Mouse (Mus musculus) hindbrain, embryonic 14.5 days (tissue): ENCODE data around the gene Rab25. TPM values are rescaled to one million over a fixed set of nuclear protein-coding genes. Genes with fewer than 3 reads are reported as not detected.

ENCODE experiments used
- ATAC-seq: fragments of 200-750 bp; cut with Nextera tagmentation; 2 replicates; pipeline ENCODE4 v1.8.0; 2017; ENCODE audit warnings: moderate number of reproducible peaks, mild to moderate bottlenecking, moderate TSS enrichment, moderate library complexity; ENCODE audit not compliant: low FRiP score
- DNase-seq: peaks from one replicate; pipeline ENCODE4 v3.0.0-alpha.2; 2015; ENCODE audit warnings: low spot score
- H3K27ac ChIP-seq: fragments of 300-500 bp; sonication (generic); 2 replicates; pipeline ENCODE4 v1.5.1; 2014; ENCODE audit warnings: mild to moderate bottlenecking, moderate library complexity
- H3K27me3 ChIP-seq: fragments of 300-500 bp; sonication (generic); 2 replicates; pipeline ENCODE4 v1.6.1; 2014; ENCODE audit warnings: mild to moderate bottlenecking, low read length, mixed read lengths; ENCODE audit not compliant: control insufficient read depth, insufficient read depth
- H3K36me3 ChIP-seq: fragments of 300-500 bp; sonication (generic); replicated peaks from 2 replicates; pipeline ENCODE4 v1.6.1; 2014; ENCODE audit not compliant: control insufficient read depth, insufficient read depth
- H3K4me1 ChIP-seq: fragments of 300-500 bp; sonication (generic); replicated peaks from 2 replicates; pipeline ENCODE4 v1.6.1; 2014; ENCODE audit warnings: antibody characterized with exemption, low read length, mixed read lengths; ENCODE audit not compliant: control insufficient read depth, insufficient read depth
- H3K4me2 ChIP-seq: fragments of 300-500 bp; sonication (generic); replicated peaks from 2 replicates; pipeline ENCODE4 v1.6.1; 2014; ENCODE audit warnings: mild to moderate bottlenecking, moderate library complexity
- H3K4me3 ChIP-seq: fragments of 300-500 bp; sonication (generic); replicated peaks from 2 replicates; pipeline ENCODE4 v1.5.1; 2014; ENCODE audit warnings: mild to moderate bottlenecking, low read length
- H3K9ac ChIP-seq: fragments of 300-500 bp; sonication (generic); 2 replicates; pipeline ENCODE4 v1.6.1; 2014
- H3K9me3 ChIP-seq: fragments of 300-500 bp; sonication (generic); 2 replicates; pipeline ENCODE4 v1.6.1; 2016; ENCODE audit warnings: low read length; ENCODE audit not compliant: control insufficient read depth
- WGBS: fragments of 180-500 bp; shearing (Covaris S2); extraction: QIAGEN DNeasy Blood & Tissue Kit; methylation state at CpG from one replicate; pipeline ENCODE4 v1.1.7; 2014; 5-methylcytosine and 5-hydroxymethylcytosine counted together
- polyA plus RNA-seq: library from polyadenylated mRNA; unstranded; fragments of >200 nt; fragmentation: Nextera tagmentation; extraction: Ambion mirVana; gene quantifications from 2 replicates; pipeline ENCODE4 v1.2.1, GENCODE M21; 2014

Gene Rab25
- polyA plus RNA-seq, 1 experiment from 2014 or later: 0.20 TPM

DNA sequence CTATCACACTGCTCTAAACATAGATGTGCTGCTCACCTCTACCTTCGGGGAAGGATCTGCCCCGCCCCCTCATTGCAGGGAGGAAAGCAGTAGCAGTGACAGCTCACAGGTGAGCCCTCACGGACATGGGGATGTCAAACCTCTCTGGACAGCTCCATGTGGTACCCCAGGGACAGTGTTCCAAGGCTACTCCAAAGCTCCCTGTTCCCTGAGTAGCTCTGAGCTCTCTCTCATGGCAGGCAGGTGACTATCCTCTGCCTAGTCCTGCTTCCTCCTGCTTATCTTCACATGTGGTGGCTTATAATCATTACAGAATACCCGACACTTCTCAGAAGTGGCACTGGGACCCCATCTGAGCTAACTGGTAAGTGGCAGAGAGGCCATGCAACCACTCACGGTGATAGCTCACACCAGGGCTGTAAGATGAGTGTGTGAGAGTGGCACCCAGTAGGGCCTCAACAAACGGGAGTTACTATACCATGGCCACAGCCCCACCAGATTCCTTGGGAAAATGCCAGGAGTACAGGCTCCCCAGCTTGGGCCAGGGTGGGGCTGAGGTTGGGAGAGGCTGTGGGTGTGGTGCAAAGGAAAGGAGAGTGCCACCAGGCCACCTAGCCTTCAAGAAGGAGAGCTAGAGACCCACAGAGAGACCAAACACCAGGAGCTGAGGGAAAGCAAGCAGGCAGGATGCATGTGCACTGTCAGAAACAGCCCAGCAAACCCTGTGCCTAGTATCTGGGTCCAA lies 1.3 kb downstream of the Rab25 start:
- Histone ChIP-seq H3K4me2 (no peak overlapping the region), H3K4me1 (peaks cover 2% of the 10 kb centered on the region), H3K9ac (no peak overlapping the region), H3K36me3 (no peaks in the 10 kb centered on the region; the same call in 1 of the 2 replicates), H3K27me3 (no peaks in the 10 kb centered on the region), H3K27ac (no peak overlapping the region), H3K4me3 (no peak overlapping the region), H3K9me3 (no peaks in the 10 kb centered on the region)
- no peak for DNase-seq
- 83% methylated on average over 6 of the region's 6 CpGs for WGBS
- no peak for ATAC-seq

GRCm38 (mm10) chr3:88544955-88545591 lies 3.0 kb downstream of the Rab25 start:
- no peaks in the 10 kb centered on the region for H3K27me3 ChIP-seq
- H3K4me1 ChIP-seq: peaks cover 9% of the 10 kb centered on the region
- no peak overlapping the region for H3K4me2 ChIP-seq
- ATAC-seq: no peak
- H3K27ac ChIP-seq: no peak overlapping the region
- WGBS: 72% methylated on average over 20 of the region's 20 CpGs
- no peak overlapping the region for H3K9ac ChIP-seq
- peaks cover 15% of the 10 kb centered on the region for H3K36me3 ChIP-seq
- no peak for DNase-seq
- H3K9me3 ChIP-seq: no peaks in the 10 kb centered on the region
- H3K4me3 ChIP-seq: no peak overlapping the region

DNA sequence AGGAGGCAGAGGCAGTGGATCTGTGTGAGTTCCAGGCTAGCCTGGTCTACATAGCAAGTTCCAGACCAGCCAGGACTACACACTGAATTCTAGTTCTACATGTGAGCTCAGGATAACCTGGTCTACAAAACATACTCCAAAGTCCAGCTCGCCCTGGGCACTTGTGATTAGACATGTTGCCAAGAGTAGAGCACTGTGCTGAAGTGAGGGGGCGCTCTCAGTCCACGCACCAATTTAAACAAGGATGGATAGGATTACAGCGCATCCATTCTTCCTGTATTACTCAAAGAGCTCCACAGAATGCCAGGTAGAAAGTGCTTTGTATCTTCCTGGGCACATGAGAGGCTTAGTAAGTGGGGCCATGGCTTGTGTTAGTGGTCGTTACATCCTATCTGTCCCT lies 3.6 kb downstream of the Rab25 start:
- Histone ChIP-seq H3K4me1 (peaks cover 14% of the 10 kb centered on the region), H3K27ac (no peak overlapping the region), H3K9me3 (no peaks in the 10 kb centered on the region), H3K9ac (no peak overlapping the region), H3K4me3 (no peak overlapping the region), H3K27me3 (no peaks in the 10 kb centered on the region), H3K36me3 (peaks cover 19% of the 10 kb centered on the region), H3K4me2 (no peak overlapping the region)
- DNase-seq (no peak), ATAC-seq (no peak)
- whole genome bisulfite sequencing: 44% methylated on average over 5 of the region's 5 CpGs

DNA sequence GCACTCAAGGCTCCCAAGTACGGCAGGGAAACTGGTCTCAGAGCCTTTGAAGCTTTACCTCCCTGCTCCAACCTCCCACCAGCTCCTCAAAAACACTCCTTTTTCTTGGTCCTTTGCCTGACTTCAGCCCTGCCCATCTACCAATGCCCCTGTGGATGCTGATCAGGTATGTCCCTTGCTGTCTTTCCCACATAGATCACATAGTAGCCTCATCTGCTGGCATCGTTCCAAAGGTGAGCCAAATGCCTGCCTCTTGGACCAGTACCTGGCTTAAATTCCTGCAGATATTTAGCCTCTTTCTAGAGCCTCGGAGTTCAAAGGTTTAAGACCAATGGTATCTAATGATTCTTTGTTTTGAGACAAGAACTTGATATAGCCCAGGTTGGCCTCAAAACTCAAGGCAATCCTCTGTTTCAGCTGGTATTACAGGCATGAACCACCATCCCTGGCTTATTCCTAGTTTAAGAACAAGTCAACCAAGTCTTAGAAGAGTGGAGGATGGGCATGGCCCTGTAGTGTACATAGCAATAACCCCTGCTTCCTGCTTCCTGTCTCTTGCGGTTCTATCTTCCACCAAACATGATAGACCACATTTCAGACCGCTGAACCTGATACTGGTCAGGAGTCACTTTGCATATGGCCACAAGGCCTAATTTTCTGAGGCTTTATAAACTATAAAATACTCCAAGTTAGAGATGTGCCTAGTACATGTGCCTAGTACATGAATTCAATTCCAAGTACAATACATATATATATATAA lies 4.3 kb downstream of the Rab25 start:
- H3K4me1 ChIP-seq: peaks cover 18% of the 10 kb centered on the region
- no peak overlapping the region for H3K4me2 ChIP-seq
- no peak overlapping the region for H3K9ac ChIP-seq
- ATAC-seq (no peak), DNase-seq (no peak)
- no peak overlapping the region for H3K4me3 ChIP-seq
- peaks cover 24% of the 10 kb centered on the region for H3K36me3 ChIP-seq
- 74% methylated on average over 5 of the region's 5 CpGs for WGBS
- no peaks in the 10 kb centered on the region for H3K9me3 ChIP-seq
- no peak overlapping the region for H3K27ac ChIP-seq
- no peaks in the 10 kb centered on the region for H3K27me3 ChIP-seq

GRCm38 (mm10) chr3:88543174-88543573 lies 4.9 kb downstream of the Rab25 start:
- no peaks in the 10 kb centered on the region for H3K9me3 ChIP-seq
- H3K4me1 ChIP-seq: peaks cover 25% of the 10 kb centered on the region
- H3K4me3 ChIP-seq: no peak overlapping the region
- no peak for DNase-seq
- peaks cover 30% of the 10 kb centered on the region for H3K36me3 ChIP-seq
- H3K9ac ChIP-seq: no peak overlapping the region
- no peak overlapping the region for H3K27ac ChIP-seq
- no peak for ATAC-seq
- no peak overlapping the region for H3K4me2 ChIP-seq
- WGBS: 82% methylated on average over 8 of the region's 8 CpGs
- no peaks in the 10 kb centered on the region for H3K27me3 ChIP-seq

- H3K9me3 ChIP-seq: no peaks in the 10 kb centered on the region
- H3K36me3 ChIP-seq: peaks cover 37% of the 10 kb centered on the region
- no peaks in the 10 kb centered on the region for H3K27me3 ChIP-seq
- DNase-seq (no peak), ATAC-seq (no peak)
- 74% methylated on average over 4 of the region's 4 CpGs for WGBS
- peaks cover 31% of the 10 kb centered on the region for H3K4me1 ChIP-seq
- no peak overlapping the region for H3K9ac ChIP-seq
- H3K4me2 ChIP-seq: no peak overlapping the region
- H3K4me3 ChIP-seq: no peak overlapping the region
- 0 out of 2 replicates have a peak overlapping the region, but pooled peaks have one; percentile 41 for H3K27ac ChIP-seq
Measured at GRCm38 (mm10) chr3:88542486-88542885, 5.6 kb downstream of the Rab25 start.

- Histone ChIP-seq H3K27ac (0 out of 2 replicates have a peak overlapping the region, but pooled peaks have one; percentile 41), H3K9ac (no peak overlapping the region), H3K4me1 (peaks cover 38% of the 10 kb centered on the region), H3K27me3 (no peaks in the 10 kb centered on the region), H3K36me3 (peaks cover 44% of the 10 kb centered on the region), H3K9me3 (no peaks in the 10 kb centered on the region), H3K4me3 (no peak overlapping the region), H3K4me2 (no peak overlapping the region)
- ATAC-seq (peak; percentile 35), DNase-seq (no peak)
- 47% methylated on average over 6 of the region's 7 CpGs for WGBS
Measured at GRCm38 (mm10) chr3:88541622-88542401, 6.3 kb downstream of the Rab25 start.

GRCm38 (mm10) chr3:88540085-88540484 lies 8.0 kb downstream of the Rab25 start:
- H3K4me3 ChIP-seq: no peak overlapping the region
- peak overlapping the region; percentile 70; the same call in 1 of the 2 replicates for H3K27ac ChIP-seq
- H3K4me2 ChIP-seq: 0 out of 2 replicates have a peak overlapping the region, but pooled peaks have one; percentile 3
- H3K27me3 ChIP-seq: no peaks in the 10 kb centered on the region
- no peaks in the 10 kb centered on the region for H3K9me3 ChIP-seq
- H3K9ac ChIP-seq: peak overlapping the region; percentile 34; the same call in 1 of the 2 replicates
- peaks cover 55% of the 10 kb centered on the region for H3K4me1 ChIP-seq
- ATAC-seq: no peak
- WGBS: 57% methylated on average over 5 of the region's 5 CpGs
- no peak for DNase-seq
- peaks cover 60% of the 10 kb centered on the region for H3K36me3 ChIP-seq
